Mouse (Mus musculus) layer of hippocampus, adult 8-10 months (tissue): ENCODE measurements around the gene Gm11042. TPM values are rescaled to one million over a fixed set of nuclear protein-coding genes. Genes with fewer than 3 reads are reported as not detected.

Source experiments
- DNase-seq, 2 experiments: peaks; one replicate each; pipeline ENCODE4 v3.0.0; 2022; ENCODE audit warnings: low spot score in 2 of 2
- total RNA-seq, 4 experiments: library from RNA; stranded (reverse); gene quantifications; 2 replicates each; pipeline ENCODE4 v1.2.4; 2022

Gm11042 gene
- total RNA-seq: not detected

GRCm38 (mm10) chr12:74316344-74316973 is at the start of gene Gm11042:
TSS of gene Gm11042 (minus strand) at chr12:74316394.
- no peak for DNase-seq

GRCm38 (mm10) chr12:74364477-74364876 is 48.3 kb upstream of the Gm11042 start:
- DNase-seq: no peak

- no peak for DNase-seq
Measured at GRCm38 (mm10) chr12:74363076-74363475, 46.9 kb upstream of the Gm11042 start.

DNA sequence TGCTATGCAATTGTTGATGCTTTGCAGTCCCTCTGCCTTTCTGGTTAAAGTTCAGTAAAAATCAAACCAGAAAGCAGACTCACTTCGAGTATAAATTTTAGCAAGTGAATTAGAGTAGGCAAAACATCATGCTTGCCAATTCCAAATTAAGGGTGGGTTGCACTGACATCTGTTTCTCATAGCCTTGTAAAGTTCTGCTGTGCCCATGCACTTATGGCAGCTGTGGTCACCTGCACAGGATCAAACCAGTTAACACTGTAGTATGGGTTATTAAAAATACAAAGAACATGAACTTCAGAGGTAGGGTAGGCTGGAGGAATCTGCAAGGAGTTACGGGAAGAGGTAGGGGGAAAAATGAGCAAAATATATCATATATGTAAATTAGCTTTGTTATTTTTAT is 46.3 kb upstream of the Gm11042 start:
- no peak for DNase-seq

- DNase-seq: no peak
Measured at GRCm38 (mm10) chr12:74359791-74360190, 43.6 kb upstream of the Gm11042 start.

GRCm38 (mm10) chr12:74357806-74358205 is 41.6 kb upstream of the Gm11042 start:
- DNase-seq: no peak

- no peak for DNase-seq
Measured at GRCm38 (mm10) chr12:74342720-74343119, 26.5 kb upstream of the Gm11042 start.

GRCm38 (mm10) chr12:74340070-74340469 is 23.9 kb upstream of the Gm11042 start:
- no peak for DNase-seq

- no peak for DNase-seq
Measured at GRCm38 (mm10) chr12:74333706-74334105, 17.5 kb upstream of the Gm11042 start.

DNA sequence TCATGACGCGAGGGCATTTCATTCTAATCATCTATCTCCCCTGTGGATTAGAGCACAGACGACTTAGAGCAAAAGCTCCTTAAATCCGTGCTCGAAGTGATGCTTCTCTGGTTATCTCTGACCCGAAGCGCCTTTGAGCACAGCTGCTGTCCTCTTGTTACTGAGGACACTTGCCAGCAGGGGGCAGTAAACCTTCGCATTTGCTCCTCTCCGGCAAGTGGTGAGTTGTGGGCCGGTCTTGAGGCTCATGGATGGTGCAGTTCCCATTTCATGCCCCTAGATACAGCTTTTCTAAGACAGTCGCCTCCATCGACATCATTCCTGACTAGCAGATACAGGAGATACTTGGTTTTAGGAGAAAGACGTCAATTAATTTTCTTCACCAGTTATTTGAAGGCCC is 16.8 kb upstream of the Gm11042 start:
- peak; percentile 70 to 84 for DNase-seq

DNA sequence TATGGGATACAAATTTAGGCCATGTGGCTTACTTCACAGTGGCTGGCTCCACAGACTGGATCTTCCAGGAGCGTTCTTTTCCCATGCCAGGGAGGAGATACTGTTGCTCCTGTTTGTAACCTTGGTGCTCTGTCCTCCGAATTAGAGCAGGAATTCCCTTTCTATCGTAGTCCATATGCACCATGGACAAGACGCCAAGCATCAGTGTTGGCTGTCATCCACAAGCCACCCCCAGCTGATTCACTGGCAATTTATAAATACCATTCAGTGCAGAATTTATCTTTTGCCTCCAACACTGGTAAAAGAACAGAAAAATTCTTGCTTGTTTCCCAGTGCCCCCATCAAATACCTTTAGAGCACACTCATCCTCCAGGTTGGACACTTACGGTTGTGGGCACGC is 13.6 kb upstream of the Gm11042 start:
- peak in 1 of 2 experiments; percentile 36 for DNase-seq

GRCm38 (mm10) chr12:74326644-74327043 is 10.4 kb upstream of the Gm11042 start:
- DNase-seq: no peak

GRCm38 (mm10) chr12:74321981-74322380 is 5.8 kb upstream of the Gm11042 start:
- no peak for DNase-seq

- DNase-seq: peak; percentile 44 to 67
Measured at GRCm38 (mm10) chr12:74320318-74320717, 4.1 kb upstream of the Gm11042 start.

GRCm38 (mm10) chr12:74316989-74317759 is 980 bp upstream of the Gm11042 start:
- peak; percentile 72 to 75 for DNase-seq

- no peak for DNase-seq
Measured at GRCm38 (mm10) chr12:74315221-74315620, 973 bp downstream of the Gm11042 start.

- no peak for DNase-seq
Measured at GRCm38 (mm10) chr12:74312611-74313010, 3.6 kb downstream of the Gm11042 start.

DNA sequence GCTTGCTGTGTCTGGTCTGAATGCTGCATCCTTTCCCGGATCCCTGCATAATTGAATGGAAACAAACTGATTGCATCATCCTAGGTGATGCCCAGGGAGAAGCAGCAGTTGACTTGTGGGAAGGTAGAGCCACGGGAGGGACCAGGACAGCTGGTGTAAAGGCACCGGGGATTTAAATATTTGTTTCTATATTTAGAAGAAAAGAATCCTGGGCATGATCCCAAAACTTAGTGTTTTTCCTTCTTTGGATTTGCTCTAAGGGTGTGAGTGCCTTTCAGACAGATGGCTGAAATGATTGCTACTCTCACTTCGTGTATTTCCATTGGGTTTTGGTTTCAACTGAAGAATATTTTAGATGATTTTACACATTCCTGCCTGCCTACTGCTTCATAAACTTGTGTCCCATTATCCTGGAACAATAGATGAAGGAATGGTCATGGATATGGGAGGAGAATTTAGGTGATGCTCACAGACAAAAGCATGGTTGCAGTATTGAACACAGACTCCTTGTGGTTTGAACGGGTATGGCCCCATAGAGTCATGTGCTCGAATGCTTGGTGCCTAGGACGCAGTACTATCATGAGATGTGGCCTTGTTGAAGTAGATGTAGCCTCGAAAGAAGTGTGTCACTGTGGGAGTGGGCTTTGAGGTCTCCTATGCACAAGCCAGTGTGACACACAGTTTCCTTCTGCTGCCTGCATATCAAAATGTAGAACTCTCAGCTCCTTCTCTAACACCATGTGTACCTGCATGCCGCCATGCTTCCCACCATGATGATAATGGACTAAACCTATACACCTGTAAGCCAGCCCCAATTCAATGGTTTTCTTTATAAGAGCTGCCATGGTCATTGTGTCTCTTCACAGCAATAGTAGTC is 12.5 kb downstream of the Gm11042 start:
- DNase-seq: peak in 1 of 2 experiments; percentile 48

- DNase-seq: peak; percentile 69 to 74
Measured at GRCm38 (mm10) chr12:74301559-74301958, 14.6 kb downstream of the Gm11042 start.

GRCm38 (mm10) chr12:74296374-74296773 is 19.8 kb downstream of the Gm11042 start:
- DNase-seq: no peak

DNA sequence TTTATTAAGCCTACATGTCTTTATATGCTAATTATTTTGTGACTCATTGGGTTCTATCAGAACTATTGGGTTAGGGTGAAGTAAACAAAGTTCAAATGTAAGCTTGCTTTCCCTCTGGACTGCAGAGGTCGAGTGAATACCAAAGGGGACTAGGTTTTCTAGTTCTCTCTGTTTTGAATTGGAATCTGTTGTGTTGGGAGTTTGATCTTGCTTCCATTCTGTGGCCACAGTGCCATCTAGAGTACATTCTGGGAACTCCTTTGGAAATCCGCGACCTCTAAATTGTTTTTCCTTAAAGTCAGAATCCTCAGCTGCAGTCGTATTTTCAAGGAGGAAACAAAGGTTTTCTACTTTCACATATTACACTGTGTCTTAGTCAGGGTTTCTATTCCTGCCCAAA is 22.6 kb downstream of the Gm11042 start:
- DNase-seq: peak in 1 of 2 experiments; percentile 63

DNA sequence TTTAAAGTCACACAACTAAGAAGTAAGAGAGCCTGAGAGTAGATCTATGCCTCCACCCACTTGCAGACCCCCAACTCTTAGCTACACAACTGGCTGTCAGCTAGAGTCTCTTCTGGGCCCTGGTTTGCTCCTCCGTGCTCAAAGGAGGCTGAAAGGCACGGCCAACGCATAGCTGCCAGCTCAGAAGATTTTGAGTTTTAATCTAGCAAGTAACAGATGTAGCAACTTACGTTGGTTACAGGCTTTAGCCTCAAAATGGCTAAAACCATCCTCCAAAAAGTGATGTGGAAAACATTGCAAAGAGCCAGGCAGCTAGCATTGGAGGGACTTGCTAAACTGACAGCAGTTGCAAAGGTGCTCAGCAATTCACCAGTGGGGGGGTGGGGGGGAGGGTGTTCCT is 25.2 kb downstream of the Gm11042 start:
- no peak for DNase-seq
